Mouse (Mus musculus): ENCODE measurements around the gene Gm9495. TPM values are rescaled to one million over a fixed set of nuclear protein-coding genes. Genes with fewer than 3 reads are reported as not detected.

The Gm9495 gene
- total RNA-seq (2023; ENCODE audit: inconsistent age), result not detected in 4 replicates

DNA sequence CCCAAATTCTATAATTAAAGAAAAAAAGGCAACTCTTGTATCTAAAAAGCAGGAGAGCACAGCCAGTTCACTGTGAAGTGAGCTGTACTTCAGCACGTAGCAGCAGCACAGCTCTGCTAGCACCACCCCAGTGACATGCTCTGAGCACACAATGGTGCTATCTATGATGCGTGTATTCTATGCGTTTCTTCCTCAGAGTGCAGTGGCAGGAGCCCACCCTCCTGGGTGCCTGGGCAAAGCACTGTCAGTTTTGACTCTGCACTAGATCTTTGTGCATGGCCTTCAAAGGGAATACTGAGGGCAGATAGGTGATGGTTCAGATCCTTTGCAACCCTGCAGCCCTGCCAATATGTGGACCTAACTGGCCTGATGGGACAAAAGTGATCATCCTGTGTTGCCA lies at the start of gene Gm9495:
Gene Gm9495, minus strand, starts transcription at position 101 of the 400 bp plus-strand sequence.

Other genes starting within 250 kb of the Gm9495 start
- 10.8 to 16.2 TPM (median 14.4 TPM) in 4 replicates for gene Zfp930, start 244.5 kb downstream of the Gm9495 start, total RNA-seq (2023; ENCODE audit: inconsistent age)
- 28.8 to 44.7 TPM (median 38.9 TPM) in 4 replicates for gene D130040H23Rik, start 182.5 kb downstream of the Gm9495 start, total RNA-seq (2023; ENCODE audit: inconsistent age)
- not detected in 4 replicates for gene Gm7697, start 69.4 kb upstream of the Gm9495 start, total RNA-seq (2023; ENCODE audit: inconsistent age)
- 77.0 to 83.9 TPM (median 80.3 TPM) in 4 replicates for gene Zfp868, start 172.0 kb upstream of the Gm9495 start, total RNA-seq (2023; ENCODE audit: inconsistent age)
- 0.78 to 1.8 TPM (median 1.2 TPM) in 4 replicates for gene Zfp964, start 200.9 kb upstream of the Gm9495 start, total RNA-seq (2023; ENCODE audit: inconsistent age)